Mouse (Mus musculus): ENCODE data around the gene Fos. TPM values are rescaled to one million over a fixed set of nuclear protein-coding genes. Genes with fewer than 3 reads are reported as not detected.

Gene Fos
- polyA plus RNA-seq, 1 experiment = 37.8 TPM

DNA sequence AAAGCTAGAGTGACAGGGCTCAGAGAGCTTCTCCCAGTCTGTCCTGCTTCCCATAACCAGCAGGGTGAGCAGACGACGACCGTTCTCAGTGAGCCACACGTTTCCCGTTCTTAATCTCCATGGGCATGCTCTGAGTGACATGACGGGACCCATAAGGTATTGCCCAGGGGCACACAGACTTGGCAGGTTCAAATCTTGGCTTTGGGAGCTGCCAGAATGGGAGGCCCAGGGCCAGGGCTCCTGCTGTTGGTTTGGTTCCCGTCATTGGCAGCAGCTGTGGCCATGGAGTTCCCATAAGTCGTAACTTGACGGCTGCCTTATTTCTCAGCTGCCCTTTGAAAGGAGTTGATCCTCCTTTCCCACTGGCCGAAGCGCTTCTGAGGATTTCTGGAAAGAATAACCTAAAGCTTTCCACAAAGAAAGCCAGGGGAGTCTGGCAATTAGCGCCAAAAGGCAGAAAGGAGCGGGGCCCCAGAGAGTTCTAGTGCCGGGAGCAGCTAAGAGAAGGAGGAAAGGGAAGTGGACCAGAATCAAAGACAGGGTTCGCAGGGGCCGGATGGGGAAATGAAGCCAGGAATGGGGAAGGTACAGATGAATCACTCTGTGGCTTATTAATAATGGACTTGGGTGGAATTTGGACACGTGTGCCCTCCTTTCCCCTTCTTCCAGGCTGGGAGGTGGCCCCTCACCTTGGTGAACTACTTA is 36.4 kb upstream of the Fos start:
- no peak for DNase-seq
- Histone ChIP-seq H3K4me3 (replicated peaks; ENCODE audit: extremely low read depth, low read depth, low read length) (no peak overlapping the region), H3K4me1 (ENCODE audit: control insufficient read depth, insufficient read depth, low read length) (no peaks in the 10 kb centered on the region)
- TF ChIP-seq POLR2A (IDR thresholded peaks at IDR 0.05; ENCODE audit: borderline replicate concordance, extremely low read depth, low read depth, low read length) (no peak), CTCF (IDR thresholded peaks at IDR 0.05; ENCODE audit: insufficient read depth, low read length) (no peak)
- WGBS = 53% methylated on average over 17 of the region's 17 CpGs

DNA sequence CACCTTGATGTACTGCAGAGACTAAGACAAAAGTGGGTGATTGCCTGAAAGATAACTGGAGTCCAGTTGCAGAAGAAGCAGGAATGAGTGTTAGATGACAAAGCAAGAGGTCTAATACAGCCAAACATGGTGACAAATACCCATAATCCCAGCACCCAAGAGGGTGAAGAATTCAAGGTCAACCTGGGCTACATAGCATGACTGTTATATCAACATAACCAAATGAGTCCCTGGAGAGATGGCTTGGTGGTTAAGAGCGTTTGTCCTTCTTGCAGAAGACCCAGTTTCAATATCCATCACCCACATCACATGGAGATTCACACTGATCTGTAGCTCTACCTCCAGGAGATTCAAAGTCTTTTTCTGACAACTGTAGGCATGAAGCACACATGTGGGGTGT is 30.2 kb upstream of the Fos start:
- no peak for DNase-seq
- WGBS = 91% methylated on average over 1 of the region's 1 CpGs
- TF ChIP-seq POLR2A (IDR thresholded peaks at IDR 0.05; ENCODE audit: borderline replicate concordance, extremely low read depth, low read depth, low read length) (no peak), CTCF (IDR thresholded peaks at IDR 0.05; ENCODE audit: insufficient read depth, low read length) (no peak)
- Histone ChIP-seq H3K4me1 (ENCODE audit: control insufficient read depth, insufficient read depth, low read length) (no peaks in the 10 kb centered on the region), H3K4me3 (replicated peaks; ENCODE audit: extremely low read depth, low read depth, low read length) (no peak overlapping the region)

GRCm38 (mm10) chr12:85444646-85445045 is 29.0 kb upstream of the Fos start:
- 40% methylated on average over 6 of the region's 6 CpGs for WGBS
- peak overlapping the region; percentile 19 for H3K4me3 ChIP-seq (replicated peaks; ENCODE audit: extremely low read depth, low read depth, low read length)
- H3K4me1 ChIP-seq (ENCODE audit: control insufficient read depth, insufficient read depth, low read length) = no peaks in the 10 kb centered on the region
- no peak for DNase-seq
- TF ChIP-seq POLR2A (IDR thresholded peaks at IDR 0.05; ENCODE audit: borderline replicate concordance, extremely low read depth, low read depth, low read length) = no peak
- TF ChIP-seq CTCF (IDR thresholded peaks at IDR 0.05; ENCODE audit: insufficient read depth, low read length) = no peak

DNA sequence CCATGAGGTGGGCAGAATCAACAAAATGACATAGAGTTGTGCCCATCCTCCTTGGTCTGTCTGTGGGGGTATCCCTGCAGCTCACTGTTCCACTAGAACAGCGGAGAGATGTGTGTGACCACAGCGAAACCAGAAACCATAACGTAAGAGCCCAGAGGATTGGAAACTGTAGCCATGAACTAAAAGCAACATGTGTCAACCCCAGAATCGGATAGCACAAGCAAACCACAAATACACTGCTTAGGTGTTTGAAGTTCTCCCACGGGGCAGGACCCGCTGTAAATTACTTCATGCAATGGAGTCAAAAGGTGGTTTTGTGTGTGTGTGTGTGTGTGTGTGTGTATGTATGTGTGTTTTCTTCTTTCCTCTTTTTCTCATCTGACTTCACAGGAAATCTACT is 26.7 kb upstream of the Fos start:
- 74% methylated on average over 6 of the region's 6 CpGs for WGBS
- TF ChIP-seq POLR2A (IDR thresholded peaks at IDR 0.05; ENCODE audit: borderline replicate concordance, extremely low read depth, low read depth, low read length) = no peak
- TF ChIP-seq CTCF (IDR thresholded peaks at IDR 0.05; ENCODE audit: insufficient read depth, low read length) = no peak
- no peak for DNase-seq
- Histone ChIP-seq H3K4me3 (replicated peaks; ENCODE audit: extremely low read depth, low read depth, low read length) (no peak overlapping the region), H3K4me1 (ENCODE audit: control insufficient read depth, insufficient read depth, low read length) (peaks cover 4% of the 10 kb centered on the region; the same call in 1 of the 2 replicates)

GRCm38 (mm10) chr12:85447490-85447889 is 26.2 kb upstream of the Fos start:
- no peak for DNase-seq
- 26% methylated on average over 4 of the region's 4 CpGs for WGBS
- Histone ChIP-seq H3K4me1 (ENCODE audit: control insufficient read depth, insufficient read depth, low read length) (peaks cover 7% of the 10 kb centered on the region), H3K4me3 (replicated peaks; ENCODE audit: extremely low read depth, low read depth, low read length) (no peak overlapping the region)
- TF ChIP-seq POLR2A (IDR thresholded peaks at IDR 0.05; ENCODE audit: borderline replicate concordance, extremely low read depth, low read depth, low read length) = no peak
- no peak for TF ChIP-seq CTCF (IDR thresholded peaks at IDR 0.05; ENCODE audit: insufficient read depth, low read length)

DNA sequence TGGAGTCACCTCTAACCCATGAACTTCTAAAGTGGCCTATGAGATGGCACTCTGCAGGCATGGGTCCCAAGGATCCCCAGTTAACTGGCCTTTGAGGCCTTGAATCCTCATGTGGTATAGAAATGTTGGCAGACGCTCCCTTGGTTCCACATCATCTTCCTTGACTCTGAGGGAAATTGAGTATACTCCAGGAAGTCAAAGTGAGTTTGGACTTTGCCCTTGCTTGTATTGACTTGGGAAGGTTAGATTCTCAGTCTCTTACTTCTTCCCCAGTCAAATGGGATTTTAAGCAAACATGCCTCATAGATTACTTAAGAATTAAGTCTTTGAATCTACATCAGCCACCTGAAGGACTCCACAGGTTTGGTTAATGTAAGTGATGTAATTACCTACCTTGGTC is 24.2 kb upstream of the Fos start:
- TF ChIP-seq CTCF (IDR thresholded peaks at IDR 0.05; ENCODE audit: insufficient read depth, low read length) = no peak
- TF ChIP-seq POLR2A (IDR thresholded peaks at IDR 0.05; ENCODE audit: borderline replicate concordance, extremely low read depth, low read depth, low read length) = no peak

GRCm38 (mm10) chr12:85451693-85452491 is 21.8 kb upstream of the Fos start:
- H3K4me3 ChIP-seq (replicated peaks; ENCODE audit: extremely low read depth, low read depth, low read length) = no peak overlapping the region
- peaks cover 15% of the 10 kb centered on the region for H3K4me1 ChIP-seq (ENCODE audit: control insufficient read depth, insufficient read depth, low read length)
- TF ChIP-seq CTCF (IDR thresholded peaks at IDR 0.05; ENCODE audit: insufficient read depth, low read length) (no peak), POLR2A (IDR thresholded peaks at IDR 0.05; ENCODE audit: borderline replicate concordance, extremely low read depth, low read depth, low read length) (0 out of 2 replicates have a peak, but pooled peaks have one; percentile 26)
- 18% methylated on average over 22 of the region's 22 CpGs for WGBS
- DNase-seq = peak; percentile 72

More for the DNA sequence above, 24.2 kb upstream of the Fos start:
- DNase-seq = no peak
- Histone ChIP-seq H3K4me3 (replicated peaks; ENCODE audit: extremely low read depth, low read depth, low read length) (no peak overlapping the region), H3K4me1 (ENCODE audit: control insufficient read depth, insufficient read depth, low read length) (peaks cover 11% of the 10 kb centered on the region)
- 94% methylated on average over 1 of the region's 1 CpGs for WGBS

GRCm38 (mm10) chr12:85455065-85456058 is 18.3 kb upstream of the Fos start:
- under 1% methylated on average over 44 of the region's 44 CpGs for WGBS
- H3K4me3 ChIP-seq (replicated peaks; ENCODE audit: extremely low read depth, low read depth, low read length) = peak overlapping the region; percentile 72
- TF ChIP-seq CTCF (IDR thresholded peaks at IDR 0.05; ENCODE audit: insufficient read depth, low read length) = no peak
- peak; percentile 88; the same call in 1 of the 2 replicates for TF ChIP-seq POLR2A (IDR thresholded peaks at IDR 0.05; ENCODE audit: borderline replicate concordance, extremely low read depth, low read depth, low read length)
- H3K4me1 ChIP-seq (ENCODE audit: control insufficient read depth, insufficient read depth, low read length) = peaks cover 15% of the 10 kb centered on the region
- DNase-seq = peak; percentile 98

DNA sequence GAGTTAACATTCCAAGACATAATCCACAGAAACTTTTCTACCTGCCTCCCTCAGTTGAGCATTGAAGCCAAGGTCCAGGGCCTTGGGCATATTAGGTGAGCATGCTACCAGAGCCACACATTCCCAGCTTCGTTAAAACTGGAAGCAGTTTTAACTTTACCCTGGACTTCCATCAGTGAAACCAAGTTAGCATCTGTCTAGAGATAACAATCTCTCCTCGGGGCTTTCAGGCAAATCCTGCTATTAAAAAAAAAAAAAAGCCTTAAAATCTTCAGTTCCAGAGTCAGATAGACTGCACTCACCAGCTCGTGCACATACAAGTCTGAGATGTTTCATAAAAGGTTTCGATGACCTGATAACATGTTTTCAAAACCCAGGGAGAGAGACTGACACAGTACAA is 17.4 kb upstream of the Fos start:
- Histone ChIP-seq H3K4me3 (replicated peaks; ENCODE audit: extremely low read depth, low read depth, low read length) (no peak overlapping the region), H3K4me1 (ENCODE audit: control insufficient read depth, insufficient read depth, low read length) (peaks cover 15% of the 10 kb centered on the region)
- TF ChIP-seq CTCF (IDR thresholded peaks at IDR 0.05; ENCODE audit: insufficient read depth, low read length) (no peak), POLR2A (IDR thresholded peaks at IDR 0.05; ENCODE audit: borderline replicate concordance, extremely low read depth, low read depth, low read length) (no peak)
- WGBS = 45% methylated on average over 4 of the region's 4 CpGs
- no peak for DNase-seq
